Mouse (Mus musculus) spleen, adult 2 months (tissue): ENCODE measurements around the gene Plin3.

Source experiments
- CTCF ChIP-seq: fragments of 200-500 bp; IDR thresholded peaks from 2 replicates; pipeline ENCODE4 v1.5.1; 2011; ENCODE audit warnings: mild to moderate bottlenecking, inconsistent platforms; ENCODE audit not compliant: insufficient read depth, insufficient read length, insufficient replicate concordance; ENCODE audit errors: extremely low read depth
- POLR2A ChIP-seq: fragments of 200-500 bp; IDR thresholded peaks from 2 replicates; pipeline ENCODE4 v1.6.1; 2011; ENCODE audit warnings: low read depth, low read length, inconsistent platforms

GRCm38 (mm10) chr17:56272644-56273043 is 20.0 kb downstream of the Plin3 start:
- TF ChIP-seq POLR2A, result no peak
- no peak for TF ChIP-seq CTCF
